ENCODE assay signal across 8 mouse cellular contexts in genomic region chr19:55839036-55839555, GRCm38 (mm10).
DNase-seq lines count a peak whose midpoint lies in the region; ATAC-seq and TF ChIP-seq lines count a peak whose summit lies in the region.

No protein-coding gene starts in this region.

- H3K4me1 ChIP-seq in embryonic fibroblast, embryonic 13.5 days (ENCODE audit: control insufficient read depth, insufficient read depth, low read length) = peaks cover 10% of the 10 kb centered on the region
- H3K4me1 ChIP-seq in hindbrain, embryonic 13.5 days (replicated peaks) = peaks cover 35% of the 10 kb centered on the region
- peaks cover 3% of the 10 kb centered on the region; the same call in 1 of the 2 replicates for H3K4me1 ChIP-seq in liver, embryonic 16.5 days (ENCODE audit: control insufficient read depth, low read depth, low read length)

- no peak for ATAC-seq in hindbrain, embryonic 13.5 days (ENCODE audit: low FRiP score)
- ATAC-seq in liver, embryonic 16.5 days (ENCODE audit: low read depth) = 0 out of 2 replicates have a peak, but pooled peaks have one; percentile 11

- H3K4me3 ChIP-seq in gastrocnemius, adult 2 months = peak overlapping the region; percentile 1
- H3K4me3 ChIP-seq in embryonic fibroblast, embryonic 13.5 days (ENCODE audit: insufficient read depth, low read length) = no peak overlapping the region
- no peak overlapping the region for H3K4me3 ChIP-seq in hindbrain, embryonic 13.5 days
- H3K4me3 ChIP-seq in liver, embryonic 16.5 days (ENCODE audit: low read depth, low read length) = no peak overlapping the region

- no peak for TF ChIP-seq POLR2A in embryonic fibroblast, embryonic 13.5 days (IDR thresholded peaks at IDR 0.05; ENCODE audit: low read depth, low read length)

- 0 out of 2 replicates have a peak, but pooled peaks cover under 1% of the 10 kb centered on the region for H3K9me3 ChIP-seq in hindbrain, embryonic 13.5 days
- no peaks in the 10 kb centered on the region for H3K9me3 ChIP-seq in liver, embryonic 16.5 days (replicated peaks; ENCODE audit: control insufficient read depth, low read length)

- TF ChIP-seq CTCF in gastrocnemius, adult 2 months (IDR thresholded peaks at IDR 0.05) = no peak
- TF ChIP-seq CTCF in embryonic fibroblast, embryonic 13.5 days (IDR thresholded peaks at IDR 0.05; ENCODE audit: borderline replicate concordance, insufficient read depth, low read length) = no peak

- DNase-seq in gastrocnemius, adult 2 months = no peak
- no peak for DNase-seq in gastrocnemius, adult 8-10 months (ENCODE audit: low spot score in 2 of 2)
- no peak for DNase-seq in urinary bladder, postnatal 36 days (ENCODE audit: low spot score in 2 of 2)
- DNase-seq in right cerebral cortex, postnatal 14 days = no peak
- DNase-seq in adrenal gland, postnatal 4 days (ENCODE audit: low spot score in 2 of 2) = no peak

- H3K9ac ChIP-seq in hindbrain, embryonic 13.5 days = no peak overlapping the region
- no peak overlapping the region for H3K9ac ChIP-seq in liver, embryonic 16.5 days (ENCODE audit: low read depth, low read length)

- no peaks in the 10 kb centered on the region for H3K36me3 ChIP-seq in hindbrain, embryonic 13.5 days
- no peaks in the 10 kb centered on the region for H3K36me3 ChIP-seq in liver, embryonic 16.5 days (ENCODE audit: control insufficient read depth, insufficient read depth)

- peak overlapping the region; percentile 73 for H3K27ac ChIP-seq in gastrocnemius, adult 2 months
- peak overlapping the region; percentile 95 for H3K27ac ChIP-seq in embryonic fibroblast, embryonic 13.5 days (ENCODE audit: insufficient read depth, low read length)
- H3K27ac ChIP-seq in hindbrain, embryonic 13.5 days = peak overlapping the region; percentile 40; the same call in 1 of the 2 replicates
- no peak overlapping the region for H3K27ac ChIP-seq in liver, embryonic 16.5 days (ENCODE audit: low read length)

- intact Hi-C loops in gastrocnemius, adult 2 months (cut with DNase I) = no loop called here

- 53% methylated on average over 10 of the region's 10 CpGs for WGBS in hindbrain, embryonic 13.5 days
- WGBS in liver, embryonic 16.5 days (ENCODE audit: insufficient replicate concordance) = 29% methylated on average over 10 of the region's 10 CpGs

- H3K4me2 ChIP-seq in hindbrain, embryonic 13.5 days = no peak overlapping the region
- H3K4me2 ChIP-seq in liver, embryonic 16.5 days (ENCODE audit: low read depth, low read length) = no peak overlapping the region

- H3K27me3 ChIP-seq in hindbrain, embryonic 13.5 days = 0 out of 2 replicates have a peak, but pooled peaks cover 4% of the 10 kb centered on the region
- H3K27me3 ChIP-seq in liver, embryonic 16.5 days (ENCODE audit: control insufficient read depth, insufficient read depth, low read depth, low read length) = no peaks in the 10 kb centered on the region
